Mouse (Mus musculus): Measurements from ENCODE around the gene Mapre3. TPM values are rescaled to one million over a fixed set of nuclear protein-coding genes. Genes with fewer than 3 reads are reported as not detected.

Gene Mapre3
- polyA plus RNA-seq, 1 experiment, result 25.3 TPM

DNA sequence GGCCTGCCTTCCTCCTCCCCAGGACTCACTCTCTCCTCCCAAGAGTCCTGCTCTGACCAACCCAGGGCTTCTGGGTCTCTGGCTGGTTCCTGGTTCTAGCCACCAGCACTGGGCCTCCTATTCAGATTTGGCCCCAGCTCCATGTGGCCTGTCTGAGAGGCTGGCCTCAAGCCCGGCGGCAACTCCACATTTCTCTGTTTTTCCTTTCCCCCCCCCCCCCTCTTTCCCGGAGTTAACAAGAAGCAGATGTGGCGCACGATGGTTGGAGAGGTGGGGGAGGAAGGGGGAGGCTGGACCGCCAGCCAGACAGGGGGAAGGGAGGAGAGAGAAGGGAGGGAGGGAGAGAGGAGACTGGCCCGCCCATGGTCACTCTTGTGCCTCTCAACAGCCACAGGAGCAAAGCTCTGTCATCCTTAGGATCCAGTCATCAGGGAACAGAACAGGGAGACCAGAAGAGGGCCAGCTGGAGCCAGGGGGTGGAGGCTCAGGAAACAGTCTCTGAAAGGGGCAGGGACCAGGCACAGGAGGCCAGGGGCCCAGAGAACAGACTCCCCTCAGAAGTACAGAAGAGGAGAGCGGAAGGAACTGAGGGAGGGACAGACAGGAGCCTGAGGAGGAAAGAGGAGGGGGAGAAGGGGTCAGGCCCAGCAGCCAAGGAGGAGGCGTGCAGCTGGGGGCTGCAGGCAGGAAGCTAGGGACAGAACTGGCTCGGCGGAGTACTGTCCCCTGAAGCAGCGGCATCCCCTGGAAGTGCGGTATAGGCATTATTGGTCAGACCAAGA lies 98.8 kb downstream of the Mapre3 start, which contains the start of gene Emilin1:
TSS of gene Emilin1 (plus strand) at position 343 of the 782 bp plus-strand sequence.
- no peak for DNase-seq (ENCODE audit: low read depth, low spot score)

DNA sequence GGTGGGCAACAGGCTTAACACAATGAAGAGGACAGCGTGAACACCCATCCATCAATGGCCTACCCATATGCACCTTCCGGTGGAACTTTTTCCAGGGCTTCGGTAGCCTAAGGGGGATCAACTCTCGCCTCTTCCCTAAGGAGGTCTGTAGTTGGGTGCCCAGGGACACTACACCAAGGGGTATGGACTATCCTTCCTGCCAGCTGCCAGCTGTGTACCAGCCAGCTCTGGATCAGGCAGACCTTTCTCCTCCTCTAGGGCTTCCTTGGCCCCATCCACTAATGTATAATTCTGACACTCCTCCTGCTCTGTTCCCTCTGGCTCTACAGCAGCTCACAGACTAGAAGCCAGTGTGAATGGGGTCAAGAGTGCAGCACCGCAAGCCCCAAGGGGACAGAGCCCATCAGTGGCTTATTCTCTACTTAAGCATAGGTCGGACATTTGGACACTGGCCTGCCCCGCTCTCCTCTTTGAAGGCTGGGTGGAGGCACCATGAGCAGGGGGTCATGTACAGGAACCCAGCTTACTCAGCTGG lies 99.7 kb downstream of the Mapre3 start:
- no peak for DNase-seq (ENCODE audit: low read depth, low spot score)
- 65% methylated on average over 7 of the region's 7 CpGs for WGBS

More for the DNA sequence above, 98.8 kb downstream of the Mapre3 start, which contains the start of gene Emilin1:
- WGBS, result 51% methylated on average over 12 of the region's 13 CpGs

DNA sequence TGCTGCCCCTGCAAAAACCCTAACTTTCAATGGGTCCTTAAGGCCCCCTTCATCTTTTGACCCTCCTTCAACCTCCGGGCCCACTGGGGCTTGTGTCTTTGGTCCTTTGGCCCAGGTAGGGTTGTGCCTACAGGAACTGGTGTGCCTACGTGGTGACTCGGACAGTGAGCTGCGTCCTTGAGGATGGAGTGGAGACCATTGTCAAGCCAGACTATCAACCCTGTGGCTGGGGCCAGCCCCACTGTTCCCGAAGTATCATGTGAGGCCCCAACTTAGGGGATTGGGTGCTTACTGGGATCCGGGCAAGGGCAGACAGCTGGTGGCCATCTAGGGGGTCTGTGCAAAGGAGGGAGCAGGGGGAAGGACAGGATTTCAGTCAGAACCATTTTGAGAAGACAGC lies 100.4 kb downstream of the Mapre3 start:
- DNase-seq (ENCODE audit: low read depth, low spot score), result no peak
- 67% methylated on average over 6 of the region's 6 CpGs for WGBS

DNA sequence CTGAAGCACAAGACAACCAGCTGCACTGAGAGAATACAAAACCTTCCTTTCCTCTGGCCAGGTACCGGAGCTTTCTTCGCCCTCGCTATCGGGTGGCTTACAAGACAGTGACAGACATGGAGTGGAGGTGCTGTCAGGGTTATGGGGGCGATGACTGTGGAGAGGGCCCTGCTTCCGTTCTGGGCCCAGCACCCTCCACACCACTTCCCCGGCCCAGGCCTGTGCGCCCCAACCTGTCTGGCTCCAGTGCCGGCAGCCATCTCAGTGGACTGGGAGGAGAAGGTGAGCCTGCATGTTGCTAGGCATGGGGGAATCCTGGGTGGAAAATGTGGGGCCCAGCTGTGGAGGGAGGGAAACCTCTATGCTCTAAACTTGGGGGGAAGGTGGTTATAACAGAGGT lies 101.0 kb downstream of the Mapre3 start:
- DNase-seq (ENCODE audit: low read depth, low spot score), result no peak
- 61% methylated on average over 9 of the region's 9 CpGs for WGBS

Other genes with a start within 250 kb of the Mapre3 start
- gene Kcnk3, start 226.5 kb upstream of the Mapre3 start, polyA plus RNA-seq (2012; rRNA removed), result 11.4 and 12.4 TPM in 2 replicates
- 49.1 and 76.1 TPM in 2 replicates for gene Slc35f6, start 166.7 kb upstream of the Mapre3 start, polyA plus RNA-seq (2012; rRNA removed)
- 53.2 and 53.8 TPM in 2 replicates for gene Cenpa, start 147.9 kb upstream of the Mapre3 start, polyA plus RNA-seq (2012; rRNA removed)
- 0.70 and 0.92 TPM in 2 replicates for gene Dpysl5, start 103.1 kb upstream of the Mapre3 start, polyA plus RNA-seq (2012; rRNA removed)
- 84.2 and 95.4 TPM in 2 replicates for gene Tmem214, start 53.4 kb downstream of the Mapre3 start, polyA plus RNA-seq (2012; rRNA removed)
- 9.1 and 11.9 TPM in 2 replicates for gene Agbl5, start 74.1 kb downstream of the Mapre3 start, polyA plus RNA-seq (2012; rRNA removed)
- gene Ost4, start 93.1 kb downstream of the Mapre3 start, polyA plus RNA-seq (2012; rRNA removed), result 317 and 323 TPM in 2 replicates
- gene Emilin1, start 98.8 kb downstream of the Mapre3 start, polyA plus RNA-seq (2012; rRNA removed), result 46.7 and 48.6 TPM in 2 replicates
- 189 and 395 TPM in 2 replicates for gene Khk, start 106.8 kb downstream of the Mapre3 start, polyA plus RNA-seq (2012; rRNA removed)
- gene Cgref1, start 130.9 kb downstream of the Mapre3 start, polyA plus RNA-seq (2012; rRNA removed), result 111 and 239 TPM in 2 replicates
- gene Preb, start 145.7 kb downstream of the Mapre3 start, polyA plus RNA-seq (2012; rRNA removed), result 386 and 408 TPM in 2 replicates
- 0.33 and 0.62 TPM in 2 replicates for gene Tcf23, start 154.0 kb downstream of the Mapre3 start, polyA plus RNA-seq (2012; rRNA removed)
- gene Atraid, start 233.7 kb downstream of the Mapre3 start, polyA plus RNA-seq (2012; rRNA removed), result 92.9 and 98.2 TPM in 2 replicates
- 73.4 and 107 TPM in 2 replicates for gene Slc5a6, start 234.3 kb downstream of the Mapre3 start, polyA plus RNA-seq (2012; rRNA removed)
- 15.1 and 21.2 TPM in 2 replicates for gene Cad, start 240.1 kb downstream of the Mapre3 start, polyA plus RNA-seq (2012; rRNA removed)

All from large intestine, adult 2 months (tissue).